Mouse (Mus musculus): ENCODE data around the gene Dmrta2. TPM values are rescaled to one million over a fixed set of nuclear protein-coding genes. Genes with fewer than 3 reads are reported as not detected.

The Dmrta2 gene
- polyA plus RNA-seq, 1 experiment from 2014 or later, result 0.71 TPM

DNA sequence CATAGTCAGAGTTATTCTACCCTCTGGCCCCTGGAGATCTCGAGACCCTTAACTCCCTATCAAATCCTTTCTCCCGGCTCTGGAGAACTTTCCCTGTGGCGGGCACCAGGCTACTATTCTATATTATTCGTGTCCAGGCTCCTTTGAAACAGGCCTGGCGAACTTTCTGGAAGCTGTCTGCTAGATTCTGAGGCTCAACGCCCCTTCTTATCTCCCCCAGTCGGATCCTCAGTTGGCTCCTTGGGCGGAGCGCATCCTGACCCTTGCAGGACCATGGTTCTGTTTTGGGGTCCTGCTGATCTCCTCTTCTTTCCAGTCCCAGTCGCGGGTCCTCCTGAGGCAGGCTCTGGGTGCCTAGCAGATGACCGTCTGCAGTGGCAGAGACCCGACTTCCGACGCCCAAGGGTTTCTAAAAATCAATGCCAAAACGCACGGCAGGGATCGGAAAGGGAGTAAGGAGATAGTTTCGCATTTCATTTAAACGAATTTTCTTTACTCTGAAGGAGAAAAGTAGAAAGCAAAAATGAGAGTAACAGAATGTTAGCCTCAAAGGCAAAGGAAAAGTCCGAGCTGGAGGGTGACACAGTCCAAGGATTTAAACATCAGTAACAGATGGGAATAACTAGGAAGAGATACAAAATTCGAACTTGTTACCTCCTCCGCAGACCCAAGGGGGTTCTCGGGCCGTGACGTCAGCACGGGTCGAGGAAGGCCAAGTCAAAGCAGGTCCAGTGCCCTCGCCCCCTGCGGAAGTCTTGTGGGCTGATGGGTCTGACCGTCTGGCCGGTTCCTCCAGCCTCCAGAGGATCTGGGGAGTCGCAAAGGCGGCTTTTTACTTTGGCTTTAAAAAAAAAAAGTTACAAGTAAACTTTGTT is 1.3 kb upstream of the Dmrta2 start:
- ATAC-seq (ENCODE audit: low read depth), result no peak
- H3K27ac ChIP-seq (replicated peaks; ENCODE audit: low read depth, low read length), result no peak overlapping the region
- peaks cover 11% of the 10 kb centered on the region; the same call in 1 of the 2 replicates for H3K4me1 ChIP-seq (ENCODE audit: control insufficient read depth, insufficient read depth, low read length)
- H3K9ac ChIP-seq (ENCODE audit: low read depth, low read length), result peak overlapping the region; percentile 39
- 2% methylated on average over 34 of the region's 34 CpGs for WGBS
- peak overlapping the region; percentile 43 for H3K4me3 ChIP-seq (ENCODE audit: low read depth, low read length)
- no peaks in the 10 kb centered on the region for H3K36me3 ChIP-seq (ENCODE audit: control insufficient read depth, insufficient read depth, low read length)
- H3K9me3 ChIP-seq (ENCODE audit: control insufficient read depth, low read length), result peaks cover 4% of the 10 kb centered on the region; the same call in 1 of the 2 replicates
- DNase-seq (ENCODE audit: low spot score), result no peak
- peaks cover 100% of the 10 kb centered on the region for H3K27me3 ChIP-seq (replicated peaks; ENCODE audit: control insufficient read depth, insufficient read depth, low read length)
- H3K4me2 ChIP-seq (ENCODE audit: low read depth, low read length), result peak overlapping the region; percentile 59

DNA sequence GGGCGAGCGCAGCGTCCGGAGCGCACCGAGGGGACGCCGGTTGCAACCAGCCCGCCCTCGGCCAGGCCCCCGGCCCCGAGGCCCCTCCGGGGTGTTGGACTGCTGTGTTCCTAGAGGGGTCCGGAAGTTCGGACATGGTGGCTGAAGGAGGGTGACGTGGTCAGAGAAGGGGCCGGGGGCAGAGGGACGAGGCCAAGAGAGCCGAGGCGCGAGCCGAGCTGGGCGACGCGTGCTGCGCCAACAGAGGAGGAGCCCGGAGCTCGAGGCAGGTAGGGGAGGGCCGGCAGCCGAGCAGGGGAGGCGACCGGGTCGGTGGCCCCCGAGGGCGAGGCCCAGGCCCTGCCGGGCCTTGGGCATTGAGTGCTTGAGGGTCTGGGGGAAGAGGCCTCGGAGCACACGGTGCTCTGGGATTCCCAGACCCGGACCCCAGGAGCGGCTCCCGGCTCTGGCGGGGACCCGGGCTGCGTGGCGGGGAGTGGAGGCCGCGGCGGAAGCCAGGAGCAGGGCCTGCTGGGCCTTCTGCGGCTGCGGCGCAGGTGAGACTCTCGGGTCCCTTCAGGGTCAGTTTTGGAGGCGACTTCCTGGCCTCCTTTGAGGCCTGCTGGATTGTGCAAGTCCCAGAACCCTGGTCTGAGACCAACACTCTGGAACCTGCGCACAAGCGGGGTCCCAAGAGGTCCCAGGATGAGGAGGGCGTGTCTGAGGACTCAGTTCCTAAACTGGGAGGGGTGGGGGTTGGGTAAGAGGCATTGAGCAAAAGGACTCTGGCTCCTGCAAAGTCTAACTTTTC is 410 bp downstream of the Dmrta2 start:
- Histone ChIP-seq H3K4me1 (ENCODE audit: control insufficient read depth, insufficient read depth, low read length) (peaks cover 11% of the 10 kb centered on the region; the same call in 1 of the 2 replicates), H3K9ac (ENCODE audit: low read depth, low read length) (peak overlapping the region; percentile 62), H3K4me2 (ENCODE audit: low read depth, low read length) (peak overlapping the region; percentile 59), H3K27me3 (replicated peaks; ENCODE audit: control insufficient read depth, insufficient read depth, low read length) (peaks cover 100% of the 10 kb centered on the region), H3K9me3 (ENCODE audit: control insufficient read depth, low read length) (peaks cover 4% of the 10 kb centered on the region; the same call in 1 of the 2 replicates), H3K4me3 (ENCODE audit: low read depth, low read length) (peak overlapping the region; percentile 43), H3K36me3 (ENCODE audit: control insufficient read depth, insufficient read depth, low read length) (no peaks in the 10 kb centered on the region), H3K27ac (replicated peaks; ENCODE audit: low read depth, low read length) (peak overlapping the region; percentile 55; the same call in 1 of the 2 replicates)
- under 1% methylated on average over 23 of the region's 56 CpGs for WGBS
- ATAC-seq (ENCODE audit: low read depth), result peak; percentile 10; the same call in 1 of the 2 replicates
- no peak for DNase-seq (ENCODE audit: low spot score)

DNA sequence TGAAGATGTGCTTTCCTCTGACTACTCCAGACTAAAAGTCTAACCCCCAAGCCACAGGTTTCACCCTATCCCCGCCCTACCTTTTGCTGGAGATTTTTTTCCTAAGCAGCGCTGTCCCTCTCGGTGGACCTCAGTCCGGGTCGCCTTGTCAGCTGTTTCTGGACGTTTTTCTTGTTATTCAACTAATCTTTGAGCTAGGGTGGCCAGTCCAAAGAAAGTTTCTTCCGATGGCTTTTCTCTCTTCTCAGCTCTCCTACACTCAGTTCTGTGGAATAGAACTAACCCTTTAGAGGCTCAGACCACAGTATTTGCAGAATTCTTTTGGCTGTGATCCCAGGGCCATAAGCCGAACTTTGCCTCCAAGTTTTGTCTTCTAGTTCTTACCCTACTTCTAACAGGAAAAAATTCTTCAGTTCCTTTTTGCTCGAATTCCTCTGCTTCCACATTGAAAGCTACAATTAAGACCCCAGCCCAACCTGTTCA is 1.0 kb downstream of the Dmrta2 start:
- Histone ChIP-seq H3K4me2 (ENCODE audit: low read depth, low read length) (peak overlapping the region; percentile 59; the same call in 1 of the 2 replicates), H3K36me3 (ENCODE audit: control insufficient read depth, insufficient read depth, low read length) (no peaks in the 10 kb centered on the region), H3K4me3 (ENCODE audit: low read depth, low read length) (peak overlapping the region; percentile 43), H3K4me1 (ENCODE audit: control insufficient read depth, insufficient read depth, low read length) (peaks cover 11% of the 10 kb centered on the region; the same call in 1 of the 2 replicates), H3K9me3 (ENCODE audit: control insufficient read depth, low read length) (peaks cover 4% of the 10 kb centered on the region; the same call in 1 of the 2 replicates), H3K27me3 (replicated peaks; ENCODE audit: control insufficient read depth, insufficient read depth, low read length) (peaks cover 100% of the 10 kb centered on the region), H3K9ac (ENCODE audit: low read depth, low read length) (0 out of 2 replicates have a peak overlapping the region, but pooled peaks have one; percentile 62), H3K27ac (replicated peaks; ENCODE audit: low read depth, low read length) (no peak overlapping the region)
- ATAC-seq (ENCODE audit: low read depth) (no peak), DNase-seq (ENCODE audit: low spot score) (no peak)
- WGBS, result 2% methylated on average over 9 of the region's 9 CpGs

DNA sequence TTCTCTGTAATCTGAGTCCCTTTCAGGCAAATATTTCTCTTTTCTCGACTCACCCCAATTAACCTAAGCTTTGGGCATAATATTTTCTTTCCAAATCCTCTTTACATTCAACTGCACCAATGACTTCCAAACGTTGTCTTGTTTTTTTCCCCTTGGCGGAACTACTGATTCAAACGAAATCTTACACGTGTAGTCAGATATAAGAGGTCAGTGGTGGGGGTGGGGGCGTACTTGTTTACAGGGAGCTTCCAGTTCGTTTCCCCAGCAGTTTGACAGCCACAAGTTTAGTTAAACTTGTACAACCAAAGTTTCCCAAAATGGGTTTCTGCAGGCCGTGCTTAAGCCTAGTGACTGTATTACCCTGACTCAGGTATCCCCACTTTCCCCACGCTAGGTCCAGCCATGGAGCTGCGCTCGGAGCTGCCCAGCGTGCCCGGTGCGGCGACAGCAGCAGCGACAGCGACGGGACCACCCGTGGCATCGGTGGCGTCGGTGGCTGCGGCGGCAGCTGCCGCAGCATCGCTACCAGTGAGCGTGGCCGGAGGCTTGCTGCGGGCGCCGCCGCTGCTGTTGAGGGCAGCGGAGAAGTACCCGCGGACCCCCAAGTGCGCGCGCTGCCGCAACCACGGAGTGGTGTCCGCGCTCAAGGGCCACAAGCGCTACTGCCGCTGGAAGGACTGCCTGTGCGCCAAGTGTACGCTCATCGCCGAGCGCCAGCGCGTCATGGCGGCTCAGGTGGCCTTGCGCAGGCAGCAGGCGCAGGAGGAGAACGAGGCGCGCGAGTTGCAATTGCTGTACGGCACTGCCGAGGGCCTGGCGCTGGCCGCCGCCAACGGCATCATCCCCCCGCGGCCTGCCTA is 1.8 kb downstream of the Dmrta2 start:
- Histone ChIP-seq H3K27me3 (replicated peaks; ENCODE audit: control insufficient read depth, insufficient read depth, low read length) (peaks cover 100% of the 10 kb centered on the region), H3K9ac (ENCODE audit: low read depth, low read length) (peak overlapping the region; percentile 40), H3K9me3 (ENCODE audit: control insufficient read depth, low read length) (peaks cover 4% of the 10 kb centered on the region; the same call in 1 of the 2 replicates), H3K36me3 (ENCODE audit: control insufficient read depth, insufficient read depth, low read length) (no peaks in the 10 kb centered on the region), H3K4me3 (ENCODE audit: low read depth, low read length) (peak overlapping the region; percentile 43), H3K27ac (replicated peaks; ENCODE audit: low read depth, low read length) (no peak overlapping the region), H3K4me2 (ENCODE audit: low read depth, low read length) (peak overlapping the region; percentile 59), H3K4me1 (ENCODE audit: control insufficient read depth, insufficient read depth, low read length) (peaks cover 11% of the 10 kb centered on the region; the same call in 1 of the 2 replicates)
- DNase-seq (ENCODE audit: low spot score) (no peak), ATAC-seq (ENCODE audit: low read depth) (no peak)
- WGBS, result under 1% methylated on average over 38 of the region's 66 CpGs

DNA sequence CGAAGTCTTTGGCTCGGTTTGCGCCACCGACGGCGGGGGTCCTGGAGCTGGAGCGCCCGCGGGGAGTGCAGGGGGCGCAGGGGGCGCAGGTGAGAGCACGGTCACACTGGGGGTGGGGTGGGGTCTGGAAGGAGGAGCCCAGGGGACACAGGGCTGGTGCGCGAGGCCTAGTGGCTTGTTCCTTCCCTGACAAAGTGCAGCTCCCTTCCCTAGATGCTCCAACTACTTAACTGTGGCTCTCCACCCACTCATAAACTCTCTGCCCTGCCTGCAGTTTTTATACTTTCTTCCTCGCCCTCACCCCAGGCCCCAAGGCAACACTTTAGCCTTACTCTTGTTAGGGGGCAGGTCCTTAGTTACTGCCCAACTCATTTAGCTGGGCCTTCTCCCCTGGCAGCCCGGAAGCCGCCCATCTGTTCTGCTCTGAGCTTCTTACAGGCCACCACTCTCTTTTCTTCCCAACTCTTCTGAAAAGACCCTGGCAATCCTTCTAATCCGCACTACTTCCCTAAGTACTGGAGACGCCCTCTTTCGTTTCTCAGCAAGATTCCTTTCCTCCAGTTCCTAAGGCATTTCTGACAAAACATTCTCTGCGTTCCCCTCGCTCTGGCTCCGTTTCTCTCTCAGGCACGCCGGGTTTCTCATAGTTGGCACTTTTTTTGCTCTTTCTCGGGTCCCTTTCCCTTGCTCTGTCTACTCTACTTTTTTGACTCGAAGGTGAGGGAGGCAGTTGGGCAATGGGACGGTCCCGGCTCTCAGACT is 2.6 kb downstream of the Dmrta2 start:
- Histone ChIP-seq H3K36me3 (ENCODE audit: control insufficient read depth, insufficient read depth, low read length) (no peaks in the 10 kb centered on the region), H3K9ac (ENCODE audit: low read depth, low read length) (peak overlapping the region; percentile 40), H3K9me3 (ENCODE audit: control insufficient read depth, low read length) (peaks cover 3% of the 10 kb centered on the region; the same call in 1 of the 2 replicates), H3K4me2 (ENCODE audit: low read depth, low read length) (peak overlapping the region; percentile 59), H3K27me3 (replicated peaks; ENCODE audit: control insufficient read depth, insufficient read depth, low read length) (peaks cover 100% of the 10 kb centered on the region), H3K27ac (replicated peaks; ENCODE audit: low read depth, low read length) (no peak overlapping the region), H3K4me1 (ENCODE audit: control insufficient read depth, insufficient read depth, low read length) (peaks cover 11% of the 10 kb centered on the region; the same call in 1 of the 2 replicates), H3K4me3 (ENCODE audit: low read depth, low read length) (peak overlapping the region; percentile 43)
- no peak for ATAC-seq (ENCODE audit: low read depth)
- no peak for DNase-seq (ENCODE audit: low spot score)
- 11% methylated on average over 15 of the region's 29 CpGs for WGBS

DNA sequence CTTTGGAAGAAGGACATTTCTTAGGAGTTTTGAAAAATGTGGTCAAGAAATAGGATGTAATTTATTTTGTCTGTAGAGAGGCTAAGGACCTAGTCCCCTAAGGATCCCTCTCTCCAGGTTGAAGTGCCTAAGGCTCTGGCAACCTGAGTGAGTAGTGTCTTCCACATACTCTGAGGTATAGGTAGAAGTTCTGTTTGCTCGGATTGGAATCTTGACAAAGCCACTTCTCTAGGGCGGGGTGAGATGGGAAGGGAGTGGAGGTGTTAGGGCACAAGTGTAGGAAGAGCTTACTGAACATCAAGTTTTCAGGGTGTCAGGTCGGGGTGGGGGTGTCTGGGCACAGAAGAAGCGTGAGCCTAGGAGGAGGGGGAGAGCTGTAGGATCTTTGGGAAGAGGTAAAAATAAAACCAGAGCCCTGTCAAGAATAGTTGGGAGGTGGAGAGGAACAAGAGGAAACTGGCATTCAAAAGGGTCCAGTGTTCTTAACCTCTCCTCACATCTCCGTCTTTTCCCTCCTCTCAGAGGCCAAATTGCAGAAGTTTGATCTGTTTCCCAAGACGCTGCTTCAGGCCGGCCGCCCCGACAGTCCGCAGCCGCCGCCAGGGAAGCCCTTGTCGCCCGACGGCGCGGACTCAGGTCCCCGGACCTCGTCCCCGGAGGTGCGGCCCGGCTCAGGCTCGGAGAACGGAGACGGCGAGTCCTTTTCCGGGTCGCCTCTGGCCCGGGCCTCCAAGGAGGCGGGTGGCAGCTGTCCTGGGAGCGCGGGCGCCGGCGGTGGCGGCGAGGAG is 3.4 kb downstream of the Dmrta2 start:
- H3K4me3 ChIP-seq (ENCODE audit: low read depth, low read length), result peak overlapping the region; percentile 43
- DNase-seq (ENCODE audit: low spot score), result no peak
- ATAC-seq (ENCODE audit: low read depth), result no peak
- H3K27ac ChIP-seq (replicated peaks; ENCODE audit: low read depth, low read length), result no peak overlapping the region
- peak overlapping the region; percentile 60 for H3K9ac ChIP-seq (ENCODE audit: low read depth, low read length)
- H3K27me3 ChIP-seq (replicated peaks; ENCODE audit: control insufficient read depth, insufficient read depth, low read length), result peaks cover 100% of the 10 kb centered on the region
- no peaks in the 10 kb centered on the region for H3K36me3 ChIP-seq (ENCODE audit: control insufficient read depth, insufficient read depth, low read length)
- 2% methylated on average over 23 of the region's 37 CpGs for WGBS
- peaks cover 11% of the 10 kb centered on the region; the same call in 1 of the 2 replicates for H3K4me1 ChIP-seq (ENCODE audit: control insufficient read depth, insufficient read depth, low read length)
- H3K4me2 ChIP-seq (ENCODE audit: low read depth, low read length), result peak overlapping the region; percentile 59
- no peaks in the 10 kb centered on the region for H3K9me3 ChIP-seq (ENCODE audit: control insufficient read depth, low read length)

Measured in embryonic facial prominence, embryonic 14.5 days (tissue).